Mouse (Mus musculus) ES-E14 (cell line): ENCODE data around the gene Zcchc4. TPM values are rescaled to one million over a fixed set of nuclear protein-coding genes. Genes with fewer than 3 reads are reported as not detected.

Source experiments
- DNase-seq: peaks from one replicate; pipeline ENCODE4 v3.0.0-alpha.2; 2013; ENCODE audit warnings: low read depth, low spot score
- H3K27ac ChIP-seq: 2 replicates; pipeline ENCODE4 v1.5.1; 2012; ENCODE audit warnings: low read depth, mild to moderate bottlenecking, low read length, moderate library complexity, mixed read lengths; ENCODE audit not compliant: poor library complexity, insufficient read depth, severe bottlenecking
- H3K36me3 ChIP-seq: 2 replicates; pipeline ENCODE4 v1.6.1; 2012; ENCODE audit warnings: mild to moderate bottlenecking, low read length, moderate library complexity, mixed read lengths; ENCODE audit not compliant: control insufficient read depth, poor library complexity, insufficient read depth, severe bottlenecking
- H3K4me1 ChIP-seq, 2 experiments: fragments of 150-350 bp in 1 of 2; sonication (generic) in 1 of 2; 2 replicates each; pipeline ENCODE4 v1.6.1; 2012; ENCODE audit warnings: low read length in 2 of 2, mild to moderate bottlenecking in 1 of 2, mixed read lengths in 1 of 2; ENCODE audit not compliant: control insufficient read depth in 2 of 2, insufficient read depth in 2 of 2, poor library complexity in 1 of 2
- H3K4me3 ChIP-seq, 2 experiments: fragments of 150-350 bp in 1 of 2; sonication (generic) in 1 of 2; 2 replicates each; pipeline ENCODE4 v1.5.1; 2012; ENCODE audit warnings: low read length in 2 of 2, low read depth in 1 of 2, mild to moderate bottlenecking in 1 of 2, mixed read lengths in 1 of 2; ENCODE audit not compliant: insufficient read depth in 1 of 2, poor library complexity in 1 of 2, severe bottlenecking in 1 of 2
- H3K9ac ChIP-seq: 2 replicates; pipeline ENCODE4 v1.6.1; 2012; ENCODE audit warnings: low read depth, mild to moderate bottlenecking, low read length, mixed read lengths; ENCODE audit not compliant: poor library complexity, insufficient read depth, severe bottlenecking
- H3K9me3 ChIP-seq: fragments of 150-350 bp; sonication (generic); 2 replicates; pipeline ENCODE4 v1.6.1; 2012; ENCODE audit warnings: low read depth, mild to moderate bottlenecking, low read length; ENCODE audit not compliant: control insufficient read depth, insufficient read depth
- CHD2 ChIP-seq: IDR thresholded peaks from 2 replicates; pipeline ENCODE4 v1.6.1; 2014; ENCODE audit warnings: mild to moderate bottlenecking, low read depth, low read length, inconsistent platforms
- HCFC1 ChIP-seq: IDR thresholded peaks from 2 replicates; pipeline ENCODE4 v1.6.1; 2012; ENCODE audit warnings: low read length, inconsistent platforms, borderline replicate concordance; ENCODE audit not compliant: insufficient read depth
- MAFK ChIP-seq: IDR thresholded peaks from 2 replicates; pipeline ENCODE4 v1.6.1; 2014; ENCODE audit warnings: mild to moderate bottlenecking, low read depth, low read length, inconsistent platforms; ENCODE audit not compliant: insufficient read depth
- ZC3H11A ChIP-seq: IDR thresholded peaks from 2 replicates; pipeline ENCODE4 v1.6.1; 2012; ENCODE audit warnings: low read depth, mild to moderate bottlenecking, inconsistent platforms, low read length, borderline replicate concordance
- ZNF384 ChIP-seq: IDR thresholded peaks from 2 replicates; pipeline ENCODE4 v1.6.1; 2012; ENCODE audit warnings: low read depth, low read length, inconsistent platforms
- in situ Hi-C, 2 experiments: fragments of 600-800 bp; cut with MboI; formaldehyde crosslinking; loops; one replicate each; pipeline ENCODE4 v1.15.1; 2025; ENCODE audit warnings: low sequenced_read_pairs in 2 of 2, inconsistent platforms in 1 of 2; ENCODE audit not compliant: unreplicated experiment in 2 of 2
- total RNA-seq: library from RNA; depleted of rRNA; stranded (reverse); fragments of 300-350 nt; gene quantifications from 2 replicates; pipeline ENCODE4 v1.2.3, GENCODE M21; 2012; rRNA removed

The Zcchc4 gene
- total RNA-seq, 1 experiment: 22.5 TPM

- H3K4me3 ChIP-seq: no peak overlapping the region
- no peak for DNase-seq
- TF ChIP-seq MAFK: no peak
- no peak for TF ChIP-seq ZC3H11A
- TF ChIP-seq HCFC1: no peak
- no peak for TF ChIP-seq CHD2
- no peak for TF ChIP-seq ZNF384
- in situ Hi-C loops: no loop called here
- no peaks in the 10 kb centered on the region for H3K9me3 ChIP-seq
- H3K36me3 ChIP-seq: peaks cover 26% of the 10 kb centered on the region
- H3K4me1 ChIP-seq: no peaks in the 10 kb centered on the region
- H3K27ac ChIP-seq: no peak overlapping the region
- H3K9ac ChIP-seq: no peak overlapping the region
These were observed 91.3 kb downstream of the Zcchc4 start for GRCm38 (mm10) chr5:52866361-52867155.

GRCm38 (mm10) chr5:52868918-52869703 lies 93.9 kb downstream of the Zcchc4 start:
- TF ChIP-seq MAFK (no peak), ZC3H11A (no peak), ZNF384 (no peak), HCFC1 (no peak), CHD2 (no peak)

GRCm38 (mm10) chr5:52871461-52871860 lies 96.3 kb downstream of the Zcchc4 start:
- no peaks in the 10 kb centered on the region for H3K4me1 ChIP-seq
- H3K4me3 ChIP-seq: no peak overlapping the region; a peak in 1 of 4 replicates
- no peak for DNase-seq
- no peak for TF ChIP-seq ZC3H11A
- TF ChIP-seq HCFC1: no peak
- no peak for TF ChIP-seq CHD2
- no peak for TF ChIP-seq MAFK
- no peak for TF ChIP-seq ZNF384
- H3K9me3 ChIP-seq: no peaks in the 10 kb centered on the region
- in situ Hi-C loops: no loop called here
- H3K36me3 ChIP-seq: peaks cover 5% of the 10 kb centered on the region
- H3K9ac ChIP-seq: no peak overlapping the region
- no peak overlapping the region for H3K27ac ChIP-seq

More at GRCm38 (mm10) chr5:52868918-52869703, 93.9 kb downstream of the Zcchc4 start:
- H3K27ac ChIP-seq: no peak overlapping the region
- H3K36me3 ChIP-seq: peaks cover 20% of the 10 kb centered on the region
- DNase-seq: no peak
- H3K4me3 ChIP-seq: no peak overlapping the region
- H3K9me3 ChIP-seq: no peaks in the 10 kb centered on the region
- no peak overlapping the region for H3K9ac ChIP-seq
- no peaks in the 10 kb centered on the region for H3K4me1 ChIP-seq
- in situ Hi-C loops: no loop called here

GRCm38 (mm10) chr5:52871986-52872385 lies 96.8 kb downstream of the Zcchc4 start:
- H3K36me3 ChIP-seq: peaks cover 2% of the 10 kb centered on the region; the same call in 1 of the 2 replicates

More at GRCm38 (mm10) chr5:52871986-52872385, 96.8 kb downstream of the Zcchc4 start:
- no peak overlapping the region for H3K9ac ChIP-seq
- no peak overlapping the region; a peak in 1 of 4 replicates for H3K4me3 ChIP-seq
- no peak overlapping the region for H3K27ac ChIP-seq
- no peak for DNase-seq
- H3K9me3 ChIP-seq: no peaks in the 10 kb centered on the region
- no peak for TF ChIP-seq CHD2
- TF ChIP-seq ZNF384: no peak
- no peak for TF ChIP-seq MAFK
- no peak for TF ChIP-seq HCFC1
- no peak for TF ChIP-seq ZC3H11A
- H3K4me1 ChIP-seq: no peaks in the 10 kb centered on the region
- in situ Hi-C loops: no loop called here

Other genes with a start within 250 kb of the Zcchc4 start
- gene Lgi2, start 208.9 kb upstream of the Zcchc4 start, total RNA-seq: 1.0 and 1.5 TPM in 2 replicates
- 9.5 and 9.7 TPM in 2 replicates for gene Sepsecs, start 105.7 kb upstream of the Zcchc4 start, total RNA-seq
- gene Pi4k2b, start 33.8 kb upstream of the Zcchc4 start, total RNA-seq: 14.1 and 20.3 TPM in 2 replicates
- gene Anapc4, start 58.6 kb downstream of the Zcchc4 start, total RNA-seq: 43.8 and 68.8 TPM in 2 replicates